Mouse (Mus musculus): ENCODE data around the gene Gm9376. TPM values are rescaled to one million over a fixed set of nuclear protein-coding genes. Genes with fewer than 3 reads are reported as not detected.

Gm9376 gene
- polyA plus RNA-seq, 1 experiment from 2014 or later = not detected

DNA sequence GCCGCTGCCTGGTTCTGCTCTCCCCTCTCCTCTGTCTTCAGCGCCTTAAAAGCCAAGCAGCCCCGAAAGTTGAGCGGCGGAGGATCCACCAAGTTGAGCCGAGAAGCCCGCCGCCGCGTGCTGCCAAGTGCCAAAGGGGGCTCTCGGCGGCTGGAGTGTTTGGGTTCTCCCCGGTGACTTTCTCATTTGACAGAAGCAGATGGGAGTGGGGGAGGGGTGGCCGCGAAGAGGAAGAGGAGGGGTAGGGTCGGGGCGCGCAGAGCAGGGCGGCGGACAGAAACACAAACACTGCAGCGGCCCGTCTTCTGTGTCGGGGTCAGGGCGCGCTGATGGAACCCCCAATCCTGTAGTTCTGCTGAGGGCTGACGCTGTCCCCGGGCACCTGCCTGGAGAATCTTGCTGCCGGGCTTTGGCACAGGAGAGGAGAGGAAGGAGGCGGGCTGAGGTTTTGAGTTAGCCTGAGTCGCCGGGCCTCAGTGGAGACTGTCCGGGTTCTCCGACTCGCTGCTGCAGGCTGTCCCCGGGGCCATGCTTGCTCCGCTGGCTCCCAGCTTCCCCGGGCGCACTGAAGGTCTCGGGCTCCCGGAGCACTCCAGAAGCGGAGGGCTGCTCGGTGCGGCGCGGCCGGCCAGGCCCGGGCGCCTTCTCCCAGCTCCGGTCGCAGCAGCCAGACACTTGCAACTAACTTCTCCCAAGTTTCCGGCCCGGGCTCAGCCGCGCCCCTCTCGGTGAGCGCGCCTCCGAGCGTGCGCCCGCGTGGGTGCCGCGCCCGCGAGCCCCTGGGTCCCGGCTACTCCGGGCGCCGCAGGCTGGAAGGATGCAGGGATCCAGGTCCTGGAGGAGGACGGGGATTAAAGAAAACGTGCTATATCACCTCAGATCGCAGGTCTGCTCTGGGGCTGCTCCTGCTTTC, 30.5 kb upstream of the Gm9376 start:
- under 1% methylated on average over 73 of the region's 73 CpGs for WGBS (ENCODE audit: insufficient replicate concordance)
- Histone ChIP-seq H3K27me3 (peaks cover 95% of the 10 kb centered on the region), H3K27ac (replicated peaks) (no peak overlapping the region)

DNA sequence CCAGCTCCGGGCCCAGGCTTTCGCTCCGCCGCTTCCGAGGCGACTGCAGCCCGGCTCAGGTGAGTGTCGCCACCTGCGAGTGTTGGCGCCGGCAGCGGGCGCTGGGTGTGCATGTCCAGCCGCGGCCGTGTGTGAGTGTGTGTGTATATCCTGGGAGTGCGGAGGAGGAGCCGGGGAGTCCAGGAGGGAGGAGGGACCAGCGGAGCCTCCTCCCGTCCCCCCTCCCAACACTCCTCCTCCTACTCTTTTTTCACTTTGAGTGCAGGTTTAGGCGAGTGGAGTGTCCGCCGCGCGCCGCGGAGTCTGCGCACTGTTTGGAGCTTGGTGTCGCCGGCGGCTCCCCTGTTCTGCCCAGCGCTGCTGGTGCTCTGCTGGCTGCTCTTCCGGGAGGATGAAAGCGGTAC, 29.9 kb upstream of the Gm9376 start, which contains the start of gene Sox21:
TSS of gene Sox21 (minus strand) at position 145 of the 404 bp plus-strand sequence.
- no peaks in the 10 kb centered on the region for H3K9me3 ChIP-seq (replicated peaks)
- peak within 1 kb of the TSS; percentile 67 for H3K4me2 ChIP-seq
- ATAC-seq (ENCODE audit: insufficient read depth) = peak; percentile 61; the same call in 1 of the 2 replicates
- H3K9ac ChIP-seq = no peak within 1 kb of the TSS
- no peaks in the 10 kb centered on the region for H3K36me3 ChIP-seq (replicated peaks)
- H3K27me3 ChIP-seq = peaks cover 88% of the 10 kb centered on the region
- WGBS (ENCODE audit: insufficient replicate concordance) = under 1% methylated on average over 34 of the region's 34 CpGs
- peaks cover 24% of the 10 kb centered on the region for H3K4me1 ChIP-seq (replicated peaks)
- H3K27ac ChIP-seq (replicated peaks) = no peak within 1 kb of the TSS
- H3K4me3 ChIP-seq (replicated peaks) = peak within 1 kb of the TSS; percentile 45

More for the DNA sequence above, 30.5 kb upstream of the Gm9376 start:
- Histone ChIP-seq H3K9ac (no peak overlapping the region), H3K4me3 (replicated peaks) (peak overlapping the region; percentile 45), H3K9me3 (replicated peaks) (no peaks in the 10 kb centered on the region), H3K36me3 (replicated peaks) (no peaks in the 10 kb centered on the region), H3K4me2 (peak overlapping the region; percentile 67), H3K4me1 (replicated peaks) (peaks cover 24% of the 10 kb centered on the region)
- peak; percentile 37; the same call in 1 of the 2 replicates for ATAC-seq (ENCODE audit: insufficient read depth)

DNA sequence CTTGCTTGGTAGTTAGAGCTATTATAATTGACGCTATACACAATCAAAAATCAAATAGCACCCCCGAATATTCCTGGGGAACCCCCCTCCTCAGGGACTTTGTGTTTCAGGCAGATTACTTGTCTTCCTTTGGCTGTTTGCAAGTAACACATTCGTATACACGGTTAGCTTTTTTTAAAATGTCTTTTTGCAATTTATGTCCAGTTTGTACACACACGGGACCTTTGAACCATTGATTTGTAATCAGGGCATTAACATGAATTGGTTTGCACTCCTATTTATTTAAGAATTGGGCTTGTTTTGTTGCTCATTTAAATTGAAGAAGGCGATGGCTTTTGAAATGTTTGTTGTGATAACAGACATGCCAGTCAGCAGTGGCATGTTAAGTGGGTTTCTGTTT, 29.0 kb upstream of the Gm9376 start:
- Histone ChIP-seq H3K9ac (no peak overlapping the region), H3K27me3 (peaks cover 79% of the 10 kb centered on the region), H3K4me3 (replicated peaks) (no peak overlapping the region), H3K27ac (replicated peaks) (no peak overlapping the region), H3K4me1 (replicated peaks) (peaks cover 24% of the 10 kb centered on the region), H3K4me2 (no peak overlapping the region), H3K36me3 (replicated peaks) (no peaks in the 10 kb centered on the region), H3K9me3 (replicated peaks) (no peaks in the 10 kb centered on the region)
- no peak for ATAC-seq (ENCODE audit: insufficient read depth)
- 13% methylated on average over 6 of the region's 6 CpGs for WGBS (ENCODE audit: insufficient replicate concordance)

DNA sequence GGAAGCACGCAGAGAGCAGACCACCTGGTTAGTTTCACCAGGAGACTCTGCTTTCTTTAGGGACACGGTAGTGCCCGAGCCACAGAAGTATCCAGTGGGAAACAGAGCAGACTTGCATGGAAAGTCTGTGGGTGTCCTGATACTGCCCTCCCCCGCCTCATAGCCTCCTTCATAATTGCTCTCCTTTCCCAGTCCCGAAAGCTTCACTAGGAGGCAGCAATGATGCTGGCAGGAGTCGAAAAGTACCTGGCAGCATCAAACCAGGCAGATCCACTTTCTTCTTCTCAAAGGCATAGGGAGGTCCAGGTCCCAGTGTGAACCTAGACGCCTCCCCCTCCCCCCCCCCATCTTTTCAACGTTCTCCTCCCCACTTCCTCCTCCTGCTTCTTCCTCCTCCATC, 27.4 kb upstream of the Gm9376 start:
- Histone ChIP-seq H3K4me2 (no peak overlapping the region), H3K9me3 (replicated peaks) (no peaks in the 10 kb centered on the region), H3K4me1 (replicated peaks) (peaks cover 24% of the 10 kb centered on the region), H3K36me3 (replicated peaks) (no peaks in the 10 kb centered on the region), H3K27me3 (peaks cover 65% of the 10 kb centered on the region), H3K27ac (replicated peaks) (no peak overlapping the region), H3K4me3 (replicated peaks) (no peak overlapping the region), H3K9ac (no peak overlapping the region)
- 7% methylated on average over 8 of the region's 8 CpGs for WGBS (ENCODE audit: insufficient replicate concordance)
- ATAC-seq (ENCODE audit: insufficient read depth) = no peak

DNA sequence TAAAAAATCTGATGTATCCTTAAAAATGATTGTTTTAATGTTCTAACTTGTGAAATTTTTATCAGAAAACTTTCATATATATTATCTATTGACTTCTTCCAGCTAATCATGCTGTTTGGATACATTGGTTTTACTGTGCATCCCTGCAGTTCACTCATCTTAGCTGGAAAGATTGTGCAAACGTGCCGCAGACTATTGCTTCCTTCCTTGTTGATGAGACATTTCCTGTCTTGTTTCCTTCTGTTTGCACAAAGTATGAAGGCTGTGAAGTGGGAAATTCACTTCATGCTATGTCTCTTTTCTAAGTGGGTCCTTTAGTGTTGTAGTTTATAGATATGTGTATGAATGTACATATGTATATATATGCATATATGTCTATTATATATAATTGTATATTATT, 25.3 kb upstream of the Gm9376 start:
- 11% methylated on average over 2 of the region's 2 CpGs for WGBS (ENCODE audit: insufficient replicate concordance)
- no peaks in the 10 kb centered on the region for H3K36me3 ChIP-seq (replicated peaks)
- H3K4me3 ChIP-seq (replicated peaks) = no peak overlapping the region
- no peak overlapping the region for H3K4me2 ChIP-seq
- ATAC-seq (ENCODE audit: insufficient read depth) = no peak
- no peak overlapping the region for H3K9ac ChIP-seq
- H3K9me3 ChIP-seq (replicated peaks) = no peaks in the 10 kb centered on the region
- peaks cover 4% of the 10 kb centered on the region; the same call in 1 of the 2 replicates for H3K4me1 ChIP-seq (replicated peaks)
- H3K27me3 ChIP-seq = peaks cover 47% of the 10 kb centered on the region
- no peak overlapping the region for H3K27ac ChIP-seq (replicated peaks)

DNA sequence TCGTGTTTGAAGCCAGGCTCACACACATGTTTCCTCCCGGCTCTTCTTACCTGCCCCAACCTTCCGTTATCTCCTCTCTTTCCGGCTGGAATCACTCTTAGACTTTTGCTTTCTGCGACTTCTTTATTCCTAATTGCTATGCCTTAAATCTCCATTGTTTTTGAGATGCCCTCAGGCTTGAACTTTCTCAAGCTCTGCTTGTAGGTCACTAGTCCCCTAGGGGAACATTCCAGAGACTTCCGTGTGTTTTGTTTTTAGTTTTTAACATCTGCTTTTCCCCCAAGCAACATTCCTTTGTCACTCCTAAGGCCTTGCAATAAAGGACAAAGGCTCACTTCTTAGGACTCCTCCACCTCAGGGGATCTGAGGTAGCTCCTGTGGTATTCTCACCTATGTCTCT, 13.4 kb upstream of the Gm9376 start:
- H3K4me3 ChIP-seq (replicated peaks) = no peak overlapping the region
- no peaks in the 10 kb centered on the region for H3K9me3 ChIP-seq (replicated peaks)
- no peak overlapping the region for H3K9ac ChIP-seq
- WGBS (ENCODE audit: insufficient replicate concordance) = 68% methylated on average over 6 of the region's 6 CpGs
- H3K4me2 ChIP-seq = no peak overlapping the region
- H3K27ac ChIP-seq (replicated peaks) = no peak overlapping the region
- H3K36me3 ChIP-seq (replicated peaks) = no peaks in the 10 kb centered on the region
- no peaks in the 10 kb centered on the region for H3K4me1 ChIP-seq (replicated peaks)
- H3K27me3 ChIP-seq = peaks cover 6% of the 10 kb centered on the region; the same call in 1 of the 2 replicates
- ATAC-seq (ENCODE audit: insufficient read depth) = no peak

DNA sequence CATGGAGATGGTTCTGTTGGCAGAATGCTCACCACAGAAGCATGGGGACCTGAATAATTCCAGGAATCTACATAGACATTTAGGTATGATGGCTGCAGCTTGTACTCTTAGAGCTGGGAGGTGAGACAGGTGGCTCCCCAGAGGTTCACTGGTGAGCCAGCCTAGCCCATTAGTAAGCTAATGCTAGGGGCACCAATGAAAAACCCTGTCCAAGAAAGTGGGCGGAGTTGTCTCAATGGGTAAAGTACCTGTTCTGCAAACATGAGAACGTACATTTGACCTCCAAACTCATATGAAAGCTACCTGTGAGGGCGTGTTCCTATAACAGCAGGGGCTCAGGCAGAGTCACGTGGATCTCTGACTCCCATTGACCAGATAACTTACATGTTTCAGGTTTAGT, 2.1 kb downstream of the Gm9376 start:
- no peaks in the 10 kb centered on the region for H3K4me1 ChIP-seq (replicated peaks)
- ATAC-seq (ENCODE audit: insufficient read depth) = no peak
- no peak overlapping the region for H3K9ac ChIP-seq
- H3K9me3 ChIP-seq (replicated peaks) = no peaks in the 10 kb centered on the region
- H3K36me3 ChIP-seq (replicated peaks) = no peaks in the 10 kb centered on the region
- no peaks in the 10 kb centered on the region for H3K27me3 ChIP-seq
- WGBS (ENCODE audit: insufficient replicate concordance) = 58% methylated on average over 4 of the region's 4 CpGs
- H3K4me3 ChIP-seq (replicated peaks) = no peak overlapping the region
- no peak overlapping the region for H3K27ac ChIP-seq (replicated peaks)
- H3K4me2 ChIP-seq = no peak overlapping the region

DNA sequence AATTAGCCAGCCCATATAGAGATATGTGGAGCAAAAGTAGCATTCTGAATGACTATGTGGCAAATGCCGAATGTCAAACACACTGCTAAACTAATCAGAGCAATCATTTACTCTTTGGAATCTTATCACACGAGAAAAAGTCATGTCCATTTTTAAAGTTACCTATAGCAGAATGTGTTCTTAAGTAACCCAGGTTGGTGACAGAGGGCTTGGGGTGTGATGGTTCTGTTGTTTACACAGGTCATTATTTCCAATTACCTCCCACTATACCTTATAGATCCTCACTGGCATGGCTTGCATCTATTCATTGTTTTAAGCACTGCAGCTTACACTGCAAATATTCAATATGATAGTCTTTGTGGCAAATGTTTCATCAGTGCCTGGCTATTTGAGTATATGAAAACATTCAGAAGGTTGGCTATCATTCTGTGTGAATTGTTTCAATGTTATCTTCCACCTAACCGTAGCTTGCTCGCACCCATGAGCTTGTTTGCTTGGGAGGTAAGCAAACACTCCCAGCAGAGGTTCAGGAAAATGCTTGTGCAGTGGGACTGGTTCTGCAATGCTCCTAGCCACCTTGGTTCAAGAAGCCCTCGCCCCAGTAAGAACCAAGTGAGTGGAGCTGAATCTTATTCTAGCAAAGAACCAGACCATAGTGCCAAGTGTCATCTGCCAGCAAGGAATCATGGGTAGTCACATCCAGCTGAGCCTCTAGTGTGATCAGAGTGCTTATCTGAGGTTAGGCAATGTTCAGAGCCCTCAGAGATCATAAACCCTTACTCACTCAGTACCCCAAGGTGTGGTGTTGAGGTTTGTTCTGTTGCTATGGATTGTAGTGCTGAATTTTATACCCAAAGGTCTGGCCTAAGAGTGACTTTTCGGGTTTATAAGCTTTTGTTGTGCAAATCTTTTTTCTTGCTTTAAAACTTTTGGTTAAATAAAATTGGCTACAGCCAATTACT, 6.1 kb downstream of the Gm9376 start:
- no peak overlapping the region for H3K27ac ChIP-seq (replicated peaks)
- no peaks in the 10 kb centered on the region for H3K27me3 ChIP-seq
- H3K4me2 ChIP-seq = no peak overlapping the region
- ATAC-seq (ENCODE audit: insufficient read depth) = no peak
- H3K9ac ChIP-seq = no peak overlapping the region
- no peaks in the 10 kb centered on the region for H3K9me3 ChIP-seq (replicated peaks)
- H3K36me3 ChIP-seq (replicated peaks) = no peaks in the 10 kb centered on the region
- WGBS (ENCODE audit: insufficient replicate concordance) = 50% methylated on average over 6 of the region's 6 CpGs
- H3K4me1 ChIP-seq (replicated peaks) = no peaks in the 10 kb centered on the region
- no peak overlapping the region for H3K4me3 ChIP-seq (replicated peaks)

DNA sequence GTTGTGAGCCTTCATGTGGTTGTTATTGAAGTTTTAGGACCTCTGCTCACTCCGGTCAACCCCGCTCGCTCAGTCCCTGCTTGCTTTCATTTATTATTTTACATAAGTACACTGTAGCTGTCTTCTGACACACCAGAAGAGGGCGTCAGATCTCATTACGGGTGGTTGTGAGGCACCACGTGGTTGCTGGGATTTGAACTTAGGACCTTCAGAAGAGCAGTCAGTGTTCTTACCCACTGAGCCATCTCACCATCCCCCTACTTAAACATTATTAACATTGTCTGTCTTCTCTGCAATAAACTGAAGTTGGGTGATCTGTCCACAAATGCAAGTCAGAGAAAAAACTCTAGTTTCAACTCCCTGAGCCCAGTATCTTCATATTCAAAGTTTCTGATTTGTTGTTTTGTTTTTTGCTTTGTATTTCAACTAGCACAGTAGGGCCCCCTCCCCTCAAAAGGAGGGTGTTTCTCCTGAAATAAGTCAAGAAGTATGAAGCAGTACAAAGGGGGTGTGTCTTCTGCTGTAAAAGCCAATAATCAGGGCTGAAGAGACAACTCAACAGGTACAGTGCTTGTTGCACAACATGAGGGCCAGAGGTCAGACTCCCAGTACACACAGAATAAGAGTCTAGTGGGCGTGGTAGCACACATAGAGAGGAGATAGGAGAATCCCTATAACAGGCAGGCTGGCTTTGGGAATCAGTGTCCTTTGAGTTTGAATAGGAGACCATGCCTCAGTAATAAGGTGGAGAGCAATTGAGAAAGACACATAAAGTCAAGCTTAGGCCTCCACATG, 11.1 kb downstream of the Gm9376 start:
- WGBS (ENCODE audit: insufficient replicate concordance) = 60% methylated on average over 7 of the region's 7 CpGs
- Histone ChIP-seq H3K27ac (replicated peaks) (no peak overlapping the region), H3K4me1 (replicated peaks) (no peaks in the 10 kb centered on the region), H3K9me3 (replicated peaks) (no peaks in the 10 kb centered on the region), H3K4me2 (no peak overlapping the region), H3K4me3 (replicated peaks) (no peak overlapping the region), H3K27me3 (no peaks in the 10 kb centered on the region), H3K36me3 (replicated peaks) (no peaks in the 10 kb centered on the region), H3K9ac (no peak overlapping the region)
- peak; percentile 63 for ATAC-seq (ENCODE audit: insufficient read depth)

DNA sequence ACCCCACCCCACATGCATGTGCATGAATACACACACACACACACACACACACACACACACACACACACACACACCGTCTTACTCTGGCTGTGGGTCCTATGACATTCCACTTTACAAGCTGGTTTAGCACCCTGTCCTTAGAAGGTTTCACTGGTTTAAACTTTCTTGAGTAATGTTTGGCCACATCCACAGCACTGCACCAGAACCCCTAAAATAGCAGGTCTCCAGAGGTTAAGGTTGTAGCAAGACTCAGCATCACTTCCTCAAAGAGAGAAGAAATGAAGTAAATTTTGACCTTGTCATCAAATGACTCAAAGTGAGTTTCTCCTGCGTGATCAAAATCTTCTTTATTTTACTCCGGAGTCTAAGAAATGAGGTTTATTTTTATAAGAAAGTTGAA, 15.5 kb downstream of the Gm9376 start:
- no peaks in the 10 kb centered on the region for H3K9me3 ChIP-seq (replicated peaks)
- H3K9ac ChIP-seq = no peak overlapping the region
- no peaks in the 10 kb centered on the region for H3K27me3 ChIP-seq
- H3K4me1 ChIP-seq (replicated peaks) = no peaks in the 10 kb centered on the region
- H3K4me2 ChIP-seq = no peak overlapping the region
- no peak overlapping the region for H3K4me3 ChIP-seq (replicated peaks)
- WGBS (ENCODE audit: insufficient replicate concordance) = 69% methylated on average over 3 of the region's 3 CpGs
- no peak for ATAC-seq (ENCODE audit: insufficient read depth)
- no peak overlapping the region for H3K27ac ChIP-seq (replicated peaks)
- H3K36me3 ChIP-seq (replicated peaks) = no peaks in the 10 kb centered on the region

Measured in liver, embryonic 15.5 days (tissue).